Mouse (Mus musculus): ENCODE results near the gene Brf1. TPM values are rescaled to one million over a fixed set of nuclear protein-coding genes. Genes with fewer than 3 reads are reported as not detected.
A peak's percentile ranks its signal among the peaks of the same experiment; 100 is the strongest.

The Brf1 gene
- polyA plus RNA-seq, 1 experiment = 42.1 TPM

DNA sequence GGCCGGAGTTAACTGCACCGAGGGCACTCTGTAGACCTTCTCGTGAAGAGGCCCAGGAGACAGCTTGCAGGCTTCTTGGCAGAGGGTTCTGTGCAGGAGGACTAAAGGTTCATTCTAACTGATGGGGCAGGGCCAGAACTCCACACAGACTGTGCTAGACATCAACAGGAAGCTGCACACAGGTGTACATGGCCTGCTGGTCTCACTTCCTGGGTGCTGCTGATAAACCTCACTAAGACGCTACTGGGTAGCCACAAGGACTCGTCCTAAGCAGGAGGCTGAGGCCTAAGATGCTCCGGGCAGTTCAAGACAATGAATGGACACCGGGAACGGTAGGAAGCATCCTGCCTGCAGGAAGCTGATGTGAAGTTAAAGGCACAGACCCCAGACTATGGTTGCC is 41.1 kb downstream of the Brf1 start:
- Histone ChIP-seq H3K4me3 (ENCODE audit: insufficient read depth, low read length) (no peak overlapping the region), H3K27ac (ENCODE audit: insufficient read depth, low read depth, low read length) (no peak overlapping the region), H3K4me1 (ENCODE audit: control insufficient read depth, insufficient read depth, low read length) (peaks cover 8% of the 10 kb centered on the region)
- no peak for TF ChIP-seq POLR2A (IDR thresholded peaks at IDR 0.05; ENCODE audit: borderline replicate concordance, low read depth, low read length)

DNA sequence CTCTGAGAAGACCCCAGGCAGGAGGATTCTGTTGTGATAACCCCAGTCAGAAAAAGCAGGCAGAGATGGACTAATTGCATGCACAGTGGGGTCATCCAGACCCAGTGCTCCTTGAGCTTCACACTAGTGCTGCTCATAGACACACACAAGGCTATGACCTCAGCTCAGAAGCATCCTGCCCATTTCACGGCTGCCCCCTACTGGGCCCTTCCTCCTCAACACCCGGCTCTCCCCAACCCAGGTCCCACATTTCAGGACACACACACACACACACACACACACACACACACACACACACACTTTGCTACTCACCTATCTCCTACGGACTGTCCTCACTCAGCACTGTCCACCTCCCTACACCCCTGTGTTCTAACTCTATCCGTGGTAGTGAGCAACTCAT is 42.2 kb downstream of the Brf1 start:
- Histone ChIP-seq H3K4me1 (ENCODE audit: control insufficient read depth, insufficient read depth, low read length) (peaks cover 8% of the 10 kb centered on the region), H3K27ac (ENCODE audit: insufficient read depth, low read depth, low read length) (no peak overlapping the region), H3K4me3 (ENCODE audit: insufficient read depth, low read length) (no peak overlapping the region)
- TF ChIP-seq CTCF (IDR thresholded peaks at IDR 0.05; ENCODE audit: low read depth, low read length) = no peak; the same call in 1 of the 2 replicates
- TF ChIP-seq POLR2A (IDR thresholded peaks at IDR 0.05; ENCODE audit: borderline replicate concordance, low read depth, low read length) = no peak

- Histone ChIP-seq H3K27ac (ENCODE audit: insufficient read depth, low read depth, low read length) (no peak overlapping the region), H3K4me1 (ENCODE audit: control insufficient read depth, insufficient read depth, low read length) (peaks cover 17% of the 10 kb centered on the region), H3K4me3 (ENCODE audit: insufficient read depth, low read length) (no peak overlapping the region)
- TF ChIP-seq CTCF (IDR thresholded peaks at IDR 0.05; ENCODE audit: low read depth, low read length) = peak; percentile 48
- TF ChIP-seq POLR2A (IDR thresholded peaks at IDR 0.05; ENCODE audit: borderline replicate concordance, low read depth, low read length) = no peak
Observed at GRCm38 (mm10) chr12:112955800-112956199, 44.7 kb downstream of the Brf1 start.

DNA sequence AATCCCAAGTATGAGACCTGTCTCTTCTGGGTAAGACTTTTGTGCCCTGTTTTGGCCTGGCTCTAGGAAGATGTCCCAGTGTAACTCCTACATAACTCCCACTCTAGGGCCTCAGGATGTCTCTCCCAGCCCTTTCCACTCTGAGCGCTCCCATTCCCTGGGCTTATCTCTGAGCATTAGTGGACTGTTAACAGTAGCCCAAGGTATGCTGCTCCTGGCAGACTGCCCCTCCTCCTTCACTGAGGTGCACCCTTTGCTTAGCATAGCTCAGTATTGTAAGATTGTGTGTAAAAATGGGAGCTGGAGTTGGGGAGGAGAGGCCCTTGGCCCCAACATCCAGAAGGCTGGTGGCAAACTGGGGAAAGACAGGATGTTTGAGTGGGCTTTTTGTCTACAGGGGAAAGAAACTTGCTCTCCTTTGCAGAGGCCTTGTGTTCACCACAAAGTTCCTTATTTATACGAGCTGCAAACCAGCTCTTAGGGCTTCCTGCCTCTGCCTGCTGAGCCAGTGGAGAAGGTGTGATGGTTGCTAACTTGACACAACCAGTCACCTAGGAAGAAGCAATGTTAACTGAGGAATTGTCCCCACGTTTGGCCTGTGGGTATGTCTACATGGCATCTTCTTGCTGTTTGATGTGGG is 47.5 kb downstream of the Brf1 start:
- peaks cover 17% of the 10 kb centered on the region for H3K4me1 ChIP-seq (ENCODE audit: control insufficient read depth, insufficient read depth, low read length)

GRCm38 (mm10) chr12:112952433-112952832 is 48.1 kb downstream of the Brf1 start:
- H3K27ac ChIP-seq (ENCODE audit: insufficient read depth, low read depth, low read length) = no peak overlapping the region
- TF ChIP-seq CTCF (IDR thresholded peaks at IDR 0.05; ENCODE audit: low read depth, low read length) (no peak), POLR2A (IDR thresholded peaks at IDR 0.05; ENCODE audit: borderline replicate concordance, low read depth, low read length) (no peak)
- peaks cover 12% of the 10 kb centered on the region for H3K4me1 ChIP-seq (ENCODE audit: control insufficient read depth, insufficient read depth, low read length)
- no peak overlapping the region for H3K4me3 ChIP-seq (ENCODE audit: insufficient read depth, low read length)

More for the DNA sequence above, 47.5 kb downstream of the Brf1 start:
- TF ChIP-seq CTCF (IDR thresholded peaks at IDR 0.05; ENCODE audit: low read depth, low read length) = no peak
- no peak for TF ChIP-seq POLR2A (IDR thresholded peaks at IDR 0.05; ENCODE audit: borderline replicate concordance, low read depth, low read length)
- H3K4me3 ChIP-seq (ENCODE audit: insufficient read depth, low read length) = no peak overlapping the region
- H3K27ac ChIP-seq (ENCODE audit: insufficient read depth, low read depth, low read length) = no peak overlapping the region

- no peak overlapping the region for H3K27ac ChIP-seq (ENCODE audit: insufficient read depth, low read depth, low read length)
- TF ChIP-seq CTCF (IDR thresholded peaks at IDR 0.05; ENCODE audit: low read depth, low read length) = no peak
- TF ChIP-seq POLR2A (IDR thresholded peaks at IDR 0.05; ENCODE audit: borderline replicate concordance, low read depth, low read length) = no peak
Observed at GRCm38 (mm10) chr12:112951150-112951842, 49.2 kb downstream of the Brf1 start.

GRCm38 (mm10) chr12:112950761-112951129 is 49.8 kb downstream of the Brf1 start:
- peaks cover 10% of the 10 kb centered on the region for H3K4me1 ChIP-seq (ENCODE audit: control insufficient read depth, insufficient read depth, low read length)
- peak overlapping the region; percentile 68 for H3K4me3 ChIP-seq (ENCODE audit: insufficient read depth, low read length)
- no peak overlapping the region for H3K27ac ChIP-seq (ENCODE audit: insufficient read depth, low read depth, low read length)
- TF ChIP-seq POLR2A (IDR thresholded peaks at IDR 0.05; ENCODE audit: borderline replicate concordance, low read depth, low read length) (no peak), CTCF (IDR thresholded peaks at IDR 0.05; ENCODE audit: low read depth, low read length) (no peak)

More at GRCm38 (mm10) chr12:112951150-112951842, 49.2 kb downstream of the Brf1 start:
- Histone ChIP-seq H3K4me3 (ENCODE audit: insufficient read depth, low read length) (no peak overlapping the region), H3K4me1 (ENCODE audit: control insufficient read depth, insufficient read depth, low read length) (peaks cover 10% of the 10 kb centered on the region)

DNA sequence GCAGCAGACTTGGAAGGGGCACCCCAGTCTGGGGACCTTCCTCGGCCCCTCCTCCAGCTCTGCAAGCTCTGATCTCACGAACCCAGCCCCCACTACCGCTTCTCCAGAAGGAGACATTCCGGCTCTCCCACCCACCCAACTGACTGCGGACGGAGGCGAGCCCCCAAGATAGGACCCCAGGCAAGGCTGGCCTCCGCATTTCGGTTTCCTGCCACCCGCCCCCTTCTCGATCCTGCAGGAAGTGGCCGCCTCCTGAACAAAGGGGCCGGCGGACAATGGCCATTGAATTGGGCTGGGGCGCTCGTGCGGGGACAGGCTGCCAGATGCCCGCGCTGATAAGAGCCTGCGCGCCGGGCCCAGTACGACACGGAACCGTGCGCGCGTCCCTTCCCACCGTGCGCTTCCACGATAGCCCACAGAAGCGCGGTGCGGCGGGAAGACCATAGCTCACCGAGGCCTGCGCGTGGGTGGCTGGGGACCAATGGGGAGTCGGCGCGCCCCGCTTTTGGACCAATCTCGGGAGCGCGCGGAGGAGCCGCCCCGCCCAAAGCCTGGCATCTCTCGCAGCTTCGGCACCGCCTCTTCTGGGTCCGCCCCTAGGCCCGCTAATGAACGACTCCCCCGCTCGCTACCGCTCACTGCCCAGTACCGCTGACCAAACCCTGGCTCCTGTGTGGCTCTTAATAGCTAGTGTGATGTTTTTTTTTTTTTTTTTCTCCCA is 50.3 kb downstream of the Brf1 start:
- H3K4me3 ChIP-seq (ENCODE audit: insufficient read depth, low read length) = peak overlapping the region; percentile 68
- no peak overlapping the region for H3K27ac ChIP-seq (ENCODE audit: insufficient read depth, low read depth, low read length)
- TF ChIP-seq POLR2A (IDR thresholded peaks at IDR 0.05; ENCODE audit: borderline replicate concordance, low read depth, low read length) = no peak
- peaks cover 10% of the 10 kb centered on the region for H3K4me1 ChIP-seq (ENCODE audit: control insufficient read depth, insufficient read depth, low read length)

DNA sequence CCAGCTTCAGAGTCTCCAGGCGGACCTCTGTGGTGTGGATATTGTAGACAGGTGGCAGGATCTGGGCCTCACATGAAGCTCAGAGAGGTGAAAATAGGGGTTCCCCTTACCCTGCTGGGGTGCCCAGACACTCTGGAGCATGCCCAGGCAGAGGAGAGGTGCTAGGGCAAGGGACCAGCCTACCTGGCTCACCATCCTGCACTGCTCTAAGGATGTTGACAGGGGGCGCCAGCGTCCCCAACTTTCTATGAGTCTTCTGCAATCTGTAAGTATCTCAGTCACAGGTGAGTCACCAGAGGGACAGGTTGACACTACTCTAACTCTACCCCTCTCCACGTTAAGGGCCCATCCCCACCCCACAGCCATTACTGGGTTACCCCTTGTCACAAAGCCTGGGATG is 53.2 kb downstream of the Brf1 start:
- no peak overlapping the region for H3K27ac ChIP-seq (ENCODE audit: insufficient read depth, low read depth, low read length)
- TF ChIP-seq CTCF (IDR thresholded peaks at IDR 0.05; ENCODE audit: low read depth, low read length) (no peak), POLR2A (IDR thresholded peaks at IDR 0.05; ENCODE audit: borderline replicate concordance, low read depth, low read length) (no peak)
- peaks cover 2% of the 10 kb centered on the region for H3K4me1 ChIP-seq (ENCODE audit: control insufficient read depth, insufficient read depth, low read length)
- no peak overlapping the region for H3K4me3 ChIP-seq (ENCODE audit: insufficient read depth, low read length)

GRCm38 (mm10) chr12:112943669-112944068 is 56.8 kb downstream of the Brf1 start:
- peaks cover 9% of the 10 kb centered on the region for H3K4me1 ChIP-seq (ENCODE audit: control insufficient read depth, insufficient read depth, low read length)
- TF ChIP-seq POLR2A (IDR thresholded peaks at IDR 0.05; ENCODE audit: borderline replicate concordance, low read depth, low read length) = no peak
- no peak for TF ChIP-seq CTCF (IDR thresholded peaks at IDR 0.05; ENCODE audit: low read depth, low read length)
- H3K4me3 ChIP-seq (ENCODE audit: insufficient read depth, low read length) = no peak overlapping the region
- no peak overlapping the region for H3K27ac ChIP-seq (ENCODE audit: insufficient read depth, low read depth, low read length)

Measured in bone marrow macrophage, adult 2 months (primary cell).